Mouse (Mus musculus) spleen, adult 2 months (tissue): ENCODE results near the gene Chn2.

ENCODE experiments used
- CTCF ChIP-seq: fragments of 200-500 bp; IDR thresholded peaks from 2 replicates; pipeline ENCODE4 v1.5.1; 2011; ENCODE audit warnings: mild to moderate bottlenecking, inconsistent platforms; ENCODE audit not compliant: insufficient read depth, insufficient read length, insufficient replicate concordance; ENCODE audit errors: extremely low read depth
- POLR2A ChIP-seq: fragments of 200-500 bp; IDR thresholded peaks from 2 replicates; pipeline ENCODE4 v1.6.1; 2011; ENCODE audit warnings: low read depth, low read length, inconsistent platforms

DNA sequence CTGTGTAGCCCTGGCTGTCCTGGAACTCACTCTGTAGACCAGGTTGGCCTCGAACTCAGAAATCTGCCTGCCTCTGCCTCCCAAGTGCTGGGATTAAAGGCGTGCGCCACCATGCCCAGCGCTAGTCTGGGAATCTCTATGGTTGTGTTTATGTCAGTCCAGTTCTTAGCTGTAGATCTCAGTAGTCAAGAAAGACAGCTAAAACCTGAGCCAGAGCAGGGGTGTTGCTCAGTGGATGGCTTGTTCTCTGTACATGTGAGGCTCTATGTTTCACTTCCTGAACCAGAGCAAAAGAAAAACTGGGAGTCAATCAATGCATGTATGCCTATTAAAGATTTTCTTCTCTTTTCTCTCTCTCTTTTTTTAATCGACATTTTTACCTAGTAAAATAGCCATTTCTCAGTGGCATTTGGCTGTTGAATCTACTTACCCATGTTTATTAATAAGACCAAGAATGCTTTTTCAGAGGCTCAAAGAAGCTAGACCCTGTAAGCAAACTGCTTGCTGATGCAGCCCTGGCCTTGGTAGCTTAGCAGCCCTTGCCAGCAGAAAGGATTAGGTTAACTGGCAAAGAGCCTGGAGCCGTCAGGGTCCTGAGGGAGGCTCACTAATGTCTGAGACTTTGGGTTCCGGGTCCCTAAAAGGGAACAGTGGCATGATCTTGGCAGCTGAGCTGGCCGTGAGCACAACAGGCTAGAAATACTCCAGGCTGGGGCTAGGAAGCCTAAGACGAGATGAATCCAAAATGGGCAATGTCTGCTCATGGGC is 87.1 kb downstream of the Chn2 start:
- TF ChIP-seq POLR2A (no peak), CTCF (no peak)
